Mouse (Mus musculus): ENCODE measurements at regions not wholly inside any gene's neighbourhood (a gene's known extent, or its start where the extent isn't known, plus 50 kb on each side); places are given as distances from the start of the nearest gene placed in this dataset.

GRCm38 (mm10) chr19:30330792-30331191, 98.0 kb downstream of the Mbl2 start:
- TF ChIP-seq TCF3 (IDR thresholded peaks at IDR 0.05; ENCODE audit: insufficient read length, low read depth) (no peak), POLR2A (IDR thresholded peaks at IDR 0.05; ENCODE audit: insufficient read length, low read depth) (no peak), MYOD1 (IDR thresholded peaks at IDR 0.05; ENCODE audit: control insufficient read depth in 1 of 3, insufficient read length in 2 of 3, low read depth in 2 of 3) (no peak)
- Histone ChIP-seq H3K4me3 (no peak overlapping the region), H3ac (ENCODE audit: control insufficient read depth, insufficient read length) (no peak overlapping the region), H3K36me3 (ENCODE audit: control insufficient read depth, insufficient read depth) (no peaks in the 10 kb centered on the region), H3K4me2 (ENCODE audit: low read depth) (no peak overlapping the region), H3K27me3 (ENCODE audit: control insufficient read depth, insufficient read depth, insufficient read length) (no peaks in the 10 kb centered on the region), H3K79me2 (ENCODE audit: control insufficient read depth, insufficient read depth) (no peaks in the 10 kb centered on the region)

- H3K27me3 ChIP-seq (ENCODE audit: control insufficient read depth, insufficient read depth, insufficient read length): no peaks in the 10 kb centered on the region
- TF ChIP-seq TCF12 (IDR thresholded peaks at IDR 0.05; ENCODE audit: insufficient read depth, poor library complexity, severe bottlenecking) (no peak), MYOG (IDR thresholded peaks at IDR 0.05; ENCODE audit: control insufficient read depth in 1 of 3, insufficient read depth in 1 of 3, insufficient read length in 2 of 3, low read depth in 2 of 3) (no peak), USF1 (IDR thresholded peaks at IDR 0.05; ENCODE audit: low read depth) (no peak), E2F4 (IDR thresholded peaks at IDR 0.05; ENCODE audit: insufficient read depth) (no peak), TCF3 (IDR thresholded peaks at IDR 0.05; ENCODE audit: insufficient read length, low read depth) (no peak), MYOD1 (IDR thresholded peaks at IDR 0.05; ENCODE audit: control insufficient read depth in 1 of 3, insufficient read length in 2 of 3, low read depth in 2 of 3) (no peak), SRF (IDR thresholded peaks at IDR 0.05; ENCODE audit: control insufficient read depth, insufficient read length, low read depth) (no peak), POLR2A (IDR thresholded peaks at IDR 0.05; ENCODE audit: insufficient read length, low read depth) (no peak), POLR2AphosphoS2 (IDR thresholded peaks at IDR 0.05; ENCODE audit: insufficient read length, low read depth) (no peak), CEBPB (IDR thresholded peaks at IDR 0.05; ENCODE audit: insufficient read depth, poor library complexity, severe bottlenecking) (no peak)
- no peaks in the 10 kb centered on the region for H3K36me3 ChIP-seq (ENCODE audit: control insufficient read depth, insufficient read depth)
Measured at GRCm38 (mm10) chr19:30331850-30332249, 99.1 kb downstream of the Mbl2 start.

GRCm38 (mm10) chr19:30344401-30344800, 111.7 kb downstream of the Mbl2 start:
- H3K79me2 ChIP-seq (ENCODE audit: control insufficient read depth, insufficient read depth): no peaks in the 10 kb centered on the region
- no peak overlapping the region for H3K4me3 ChIP-seq
- no peaks in the 10 kb centered on the region for H3K36me3 ChIP-seq (ENCODE audit: control insufficient read depth, insufficient read depth)
- H3K4me2 ChIP-seq (ENCODE audit: low read depth): no peak overlapping the region
- no peaks in the 10 kb centered on the region for H3K27me3 ChIP-seq (ENCODE audit: control insufficient read depth, insufficient read depth, insufficient read length)
- H3ac ChIP-seq (ENCODE audit: control insufficient read depth, insufficient read length): no peak overlapping the region
- no peak for TF ChIP-seq E2F4 (IDR thresholded peaks at IDR 0.05; ENCODE audit: insufficient read depth)
- no peak for TF ChIP-seq CEBPB (IDR thresholded peaks at IDR 0.05; ENCODE audit: insufficient read depth, poor library complexity, severe bottlenecking)
- TF ChIP-seq POLR2AphosphoS2 (IDR thresholded peaks at IDR 0.05; ENCODE audit: insufficient read length, low read depth): no peak
- TF ChIP-seq REST (IDR thresholded peaks at IDR 0.05; ENCODE audit: insufficient read depth, insufficient read length): no peak
- TF ChIP-seq MYOG (IDR thresholded peaks at IDR 0.05; ENCODE audit: control insufficient read depth in 1 of 3, insufficient read depth in 1 of 3, insufficient read length in 2 of 3, low read depth in 2 of 3): no peak
- no peak for TF ChIP-seq MYOD1 (IDR thresholded peaks at IDR 0.05; ENCODE audit: control insufficient read depth in 1 of 3, insufficient read length in 2 of 3, low read depth in 2 of 3)
- TF ChIP-seq TCF12 (IDR thresholded peaks at IDR 0.05; ENCODE audit: insufficient read depth, poor library complexity, severe bottlenecking): no peak

More at GRCm38 (mm10) chr19:30331850-30332249, 99.1 kb downstream of the Mbl2 start:
- H3K4me3 ChIP-seq: no peak overlapping the region
- no peaks in the 10 kb centered on the region for H3K79me2 ChIP-seq (ENCODE audit: control insufficient read depth, insufficient read depth)
- H3ac ChIP-seq (ENCODE audit: control insufficient read depth, insufficient read length): no peak overlapping the region
- no peak overlapping the region for H3K4me2 ChIP-seq (ENCODE audit: low read depth)

- Histone ChIP-seq H3K79me2 (ENCODE audit: control insufficient read depth, insufficient read depth) (no peaks in the 10 kb centered on the region), H3ac (ENCODE audit: control insufficient read depth, insufficient read length) (no peak overlapping the region), H3K36me3 (ENCODE audit: control insufficient read depth, insufficient read depth) (no peaks in the 10 kb centered on the region), H3K4me3 (no peak overlapping the region), H3K4me2 (ENCODE audit: low read depth) (no peak overlapping the region), H3K27me3 (ENCODE audit: control insufficient read depth, insufficient read depth, insufficient read length) (no peaks in the 10 kb centered on the region)
- no peak for TF ChIP-seq MYOG (IDR thresholded peaks at IDR 0.05; ENCODE audit: control insufficient read depth in 1 of 3, insufficient read depth in 1 of 3, insufficient read length in 2 of 3, low read depth in 2 of 3)
Measured at GRCm38 (mm10) chr19:30348924-30349323, 116.2 kb downstream of the Mbl2 start.

GRCm38 (mm10) chr19:30354981-30355380, 122.2 kb downstream of the Mbl2 start:
- no peak overlapping the region for H3K4me2 ChIP-seq (ENCODE audit: low read depth)
- TF ChIP-seq TCF3 (IDR thresholded peaks at IDR 0.05; ENCODE audit: insufficient read length, low read depth) (no peak), CEBPB (IDR thresholded peaks at IDR 0.05; ENCODE audit: insufficient read depth, poor library complexity, severe bottlenecking) (no peak), MAX (IDR thresholded peaks at IDR 0.05; ENCODE audit: low read depth) (no peak), REST (IDR thresholded peaks at IDR 0.05; ENCODE audit: insufficient read depth, insufficient read length) (no peak)
- no peak overlapping the region for H3ac ChIP-seq (ENCODE audit: control insufficient read depth, insufficient read length)
- H3K79me2 ChIP-seq (ENCODE audit: control insufficient read depth, insufficient read depth): no peaks in the 10 kb centered on the region
- H3K27me3 ChIP-seq (ENCODE audit: control insufficient read depth, insufficient read depth, insufficient read length): no peaks in the 10 kb centered on the region
- no peaks in the 10 kb centered on the region for H3K36me3 ChIP-seq (ENCODE audit: control insufficient read depth, insufficient read depth)
- no peak overlapping the region for H3K4me3 ChIP-seq

- Histone ChIP-seq H3K36me3 (ENCODE audit: control insufficient read depth, insufficient read depth) (no peaks in the 10 kb centered on the region), H3K4me2 (ENCODE audit: low read depth) (no peak overlapping the region), H3K4me3 (no peak overlapping the region), H3K27me3 (ENCODE audit: control insufficient read depth, insufficient read depth, insufficient read length) (peaks cover 4% of the 10 kb centered on the region), H3ac (ENCODE audit: control insufficient read depth, insufficient read length) (no peak overlapping the region), H3K79me2 (ENCODE audit: control insufficient read depth, insufficient read depth) (no peaks in the 10 kb centered on the region)
- TF ChIP-seq SRF (IDR thresholded peaks at IDR 0.05; ENCODE audit: control insufficient read depth, insufficient read length, low read depth) (no peak), MYOG (IDR thresholded peaks at IDR 0.05; ENCODE audit: control insufficient read depth in 1 of 3, insufficient read depth in 1 of 3, insufficient read length in 2 of 3, low read depth in 2 of 3) (no peak), E2F4 (IDR thresholded peaks at IDR 0.05; ENCODE audit: insufficient read depth) (no peak), USF1 (IDR thresholded peaks at IDR 0.05; ENCODE audit: low read depth) (no peak), TCF12 (IDR thresholded peaks at IDR 0.05; ENCODE audit: insufficient read depth, poor library complexity, severe bottlenecking) (no peak), REST (IDR thresholded peaks at IDR 0.05; ENCODE audit: insufficient read depth, insufficient read length) (no peak), MAX (IDR thresholded peaks at IDR 0.05; ENCODE audit: low read depth) (no peak), TCF3 (IDR thresholded peaks at IDR 0.05; ENCODE audit: insufficient read length, low read depth) (no peak), POLR2A (IDR thresholded peaks at IDR 0.05; ENCODE audit: insufficient read length, low read depth) (no peak), CEBPB (IDR thresholded peaks at IDR 0.05; ENCODE audit: insufficient read depth, poor library complexity, severe bottlenecking) (no peak), POLR2AphosphoS2 (IDR thresholded peaks at IDR 0.05; ENCODE audit: insufficient read length, low read depth) (no peak), MYOD1 (IDR thresholded peaks at IDR 0.05; ENCODE audit: control insufficient read depth in 1 of 3, insufficient read length in 2 of 3, low read depth in 2 of 3) (no peak)
Measured at GRCm38 (mm10) chr19:30358961-30359360, 126.2 kb downstream of the Mbl2 start.
